Comparison of ENCODE assay signal across 9 mouse cellular contexts in genomic region chr16:23046319-23046718, GRCm38 (mm10). TPM values are rescaled to one million over a fixed set of nuclear protein-coding genes. Genes with fewer than 3 reads are reported as not detected.
DNase-seq lines count a peak whose midpoint lies in the region; ATAC-seq and TF ChIP-seq lines count a peak whose summit lies in the region.
"Had no signal": no experiment of that assay in that cellular context is flagged by ENCODE, and none has a peak within 500 bp of the region (broad histone marks: within the 10 kb centered on the region; RNA-seq: fewer than 3 reads in every experiment).

No protein-coding gene starts in this region.

- no peaks in the 10 kb centered on the region for H3K36me3 ChIP-seq in neural tube, embryonic 11.5 days (ENCODE audit: control insufficient read depth, insufficient read depth, low read length)
- H3K36me3 ChIP-seq in hindbrain, postnatal 0 days (ENCODE audit: insufficient read depth, low read length), result no peaks in the 10 kb centered on the region
- H3K36me3 ChIP-seq in neural tube, embryonic 15.5 days, result no peaks in the 10 kb centered on the region
- H3K36me3 ChIP-seq: liver, embryonic 13.5 days had no signal

- TF ChIP-seq CTCF in hindbrain, postnatal 0 days (IDR thresholded peaks at IDR 0.05; ENCODE audit: low read depth), result peak; percentile 71

- peak; percentile 55 for DNase-seq in heart, adult 11 months
- no peak for DNase-seq in heart, adult 9 months (ENCODE audit: low spot score in 2 of 2)
- peak; percentile 26 for DNase-seq in neural tube, embryonic 11.5 days (ENCODE audit: low spot score)
- no peak for DNase-seq in neural tube, embryonic 10.5 days (ENCODE audit: extremely low spot score, low spot score)
- DNase-seq in hindbrain, postnatal 0 days (ENCODE audit: low spot score), result peak; percentile 76
- DNase-seq in right cerebral cortex, postnatal 25 days, result peak; percentile 11
- DNase-seq in natural killer cell, adult 2 months (ENCODE audit: low spot score in 2 of 2), result no peak
- DNase-seq: liver, embryonic 13.5 days had no signal

- no peak overlapping the region for H3K4me2 ChIP-seq in neural tube, embryonic 11.5 days (ENCODE audit: low read depth)
- H3K4me2 ChIP-seq in hindbrain, postnatal 0 days (ENCODE audit: low read depth, low read length), result no peak overlapping the region
- H3K4me2 ChIP-seq in neural tube, embryonic 15.5 days, result no peak overlapping the region
- H3K4me2 ChIP-seq: liver, embryonic 13.5 days had no signal

- no peaks in the 10 kb centered on the region for H3K27me3 ChIP-seq in neural tube, embryonic 11.5 days (ENCODE audit: control insufficient read depth, insufficient read depth, low read length)
- H3K27me3 ChIP-seq in hindbrain, postnatal 0 days (ENCODE audit: insufficient read depth, low read length), result no peaks in the 10 kb centered on the region
- no peaks in the 10 kb centered on the region for H3K27me3 ChIP-seq in neural tube, embryonic 15.5 days (replicated peaks)
- H3K27me3 ChIP-seq: liver, embryonic 13.5 days had no signal

- no peaks in the 10 kb centered on the region for H3K9me3 ChIP-seq in neural tube, embryonic 11.5 days (ENCODE audit: control insufficient read depth, low read length)
- H3K9me3 ChIP-seq in hindbrain, postnatal 0 days (ENCODE audit: low read length), result no peaks in the 10 kb centered on the region
- no peaks in the 10 kb centered on the region for H3K9me3 ChIP-seq in neural tube, embryonic 15.5 days (replicated peaks)
- H3K9me3 ChIP-seq: liver, embryonic 13.5 days had no signal

- WGBS in neural tube, embryonic 11.5 days, result 75% methylated on average over 5 of the region's 5 CpGs
- WGBS in hindbrain, postnatal 0 days, result 62% methylated on average over 5 of the region's 5 CpGs
- WGBS in neural tube, embryonic 15.5 days, result 58% methylated on average over 5 of the region's 5 CpGs

- H3K4me3 ChIP-seq in neural tube, embryonic 11.5 days (ENCODE audit: low read depth, low read length), result no peak overlapping the region
- H3K4me3 ChIP-seq in hindbrain, postnatal 0 days (ENCODE audit: low read length), result no peak overlapping the region
- H3K4me3 ChIP-seq in neural tube, embryonic 15.5 days (replicated peaks), result no peak overlapping the region
- H3K4me3 ChIP-seq: liver, embryonic 13.5 days had no signal

- no peak overlapping the region for H3K27ac ChIP-seq in neural tube, embryonic 11.5 days (ENCODE audit: low read depth, low read length)
- H3K27ac ChIP-seq in hindbrain, postnatal 0 days, result no peak overlapping the region
- no peak overlapping the region for H3K27ac ChIP-seq in neural tube, embryonic 15.5 days (replicated peaks)
- H3K27ac ChIP-seq: liver, embryonic 13.5 days had no signal

- no peak for ATAC-seq in neural tube, embryonic 11.5 days (ENCODE audit: insufficient read depth, low FRiP score, low TSS enrichment)
- peak; percentile 32; the same call in 1 of the 2 replicates for ATAC-seq in hindbrain, postnatal 0 days
- ATAC-seq in neural tube, embryonic 15.5 days (ENCODE audit: low FRiP score), result no peak; the same call in 1 of the 2 replicates

- H3K9ac ChIP-seq in neural tube, embryonic 11.5 days (ENCODE audit: low read length), result no peak overlapping the region
- no peak overlapping the region for H3K9ac ChIP-seq in hindbrain, postnatal 0 days (replicated peaks; ENCODE audit: low read length)
- H3K9ac ChIP-seq in neural tube, embryonic 15.5 days (replicated peaks), result no peak overlapping the region
- H3K9ac ChIP-seq: liver, embryonic 13.5 days had no signal

- H3K4me1 ChIP-seq in neural tube, embryonic 11.5 days (ENCODE audit: control insufficient read depth, insufficient read depth, low read length), result no peaks in the 10 kb centered on the region
- no peaks in the 10 kb centered on the region for H3K4me1 ChIP-seq in hindbrain, postnatal 0 days (ENCODE audit: insufficient read depth, low read length)
- no peaks in the 10 kb centered on the region for H3K4me1 ChIP-seq in neural tube, embryonic 15.5 days
- H3K4me1 ChIP-seq: liver, embryonic 13.5 days had no signal

RNA-seq across cellular contexts. Expression of gene Kng1, which starts 11.3 kb away (rescaled TPM):
- not detected in 2 replicates for polyA plus RNA-seq in neural tube, embryonic 11.5 days (2014; fragmentation: Nextera tagmentation; extraction: Ambion mirVana)
- total RNA-seq in hindbrain, postnatal 0 days (2014; rRNA removed), result not detected in 2 replicates
- 0.16 TPM in 1 of 2 replicates, not detected in the other for polyA plus RNA-seq in hindbrain, postnatal 0 days (2015; fragmentation: Nextera tagmentation; extraction: Ambion mirVana)
- 0.47 and 0.49 TPM in 2 replicates for polyA plus RNA-seq in neural tube, embryonic 15.5 days (2015; fragmentation: Nextera tagmentation; extraction: Ambion mirVana)

RNA-seq across cellular contexts. Expression of gene Kng2, which starts 17.0 kb away (rescaled TPM):
- 0.36 TPM in 1 of 2 replicates, not detected in the other for polyA plus RNA-seq in neural tube, embryonic 11.5 days (2014; fragmentation: Nextera tagmentation; extraction: Ambion mirVana)
- total RNA-seq in hindbrain, postnatal 0 days (2014; rRNA removed), result not detected in 2 replicates
- polyA plus RNA-seq in hindbrain, postnatal 0 days (2015; fragmentation: Nextera tagmentation; extraction: Ambion mirVana), result 0.11 TPM in 2 replicates
- 0.46 and 0.55 TPM in 2 replicates for polyA plus RNA-seq in neural tube, embryonic 15.5 days (2015; fragmentation: Nextera tagmentation; extraction: Ambion mirVana)

Comparison
In these comparisons a context has a peak if more than half of its experiments do, and no peak if none do; other contexts are left out.
1. DNase-seq: peak in heart, adult 11 months (single experiment), neural tube, embryonic 11.5 days (single experiment), hindbrain, postnatal 0 days (single experiment) and right cerebral cortex, postnatal 25 days (single experiment); none in heart, adult 9 months (0 of 2), neural tube, embryonic 10.5 days (single experiment) and natural killer cell, adult 2 months (0 of 2).